Mouse (Mus musculus) megakaryocyte, embryonic 14.5 days (primary cell): ENCODE measurements at regions not wholly inside any gene's neighbourhood (a gene's known extent, or its start where the extent isn't known, plus 50 kb on each side); places are given as distances from the start of the nearest gene placed in this dataset.

Experiments
- H3K27me3 ChIP-seq: replicated peaks from 2 replicates; pipeline ENCODE3; 2012; ENCODE audit warnings: inconsistent platforms
- H3K36me3 ChIP-seq: replicated peaks from 2 replicates; pipeline ENCODE3; 2012; ENCODE audit warnings: low read length, inconsistent platforms, mixed read lengths
- H3K4me1 ChIP-seq: 2 replicates; pipeline ENCODE4 v1.6.1; 2012; ENCODE audit warnings: inconsistent platforms
- H3K4me3 ChIP-seq: replicated peaks from 2 replicates; pipeline ENCODE3; 2012; ENCODE audit warnings: moderate library complexity, mild to moderate bottlenecking, inconsistent platforms
- H3K9me3 ChIP-seq: 2 replicates; pipeline ENCODE4 v1.6.1; 2012; ENCODE audit warnings: inconsistent platforms
- FLI1 ChIP-seq: IDR thresholded peaks from 2 replicates; pipeline ENCODE4 v1.6.1; 2012; ENCODE audit warnings: low read length, inconsistent platforms, mixed read lengths
- GATA1 ChIP-seq: IDR thresholded peaks from 3 replicates; pipeline ENCODE4 v1.6.1; 2012; ENCODE audit warnings: mixed read lengths, low read length, inconsistent platforms, borderline replicate concordance

DNA sequence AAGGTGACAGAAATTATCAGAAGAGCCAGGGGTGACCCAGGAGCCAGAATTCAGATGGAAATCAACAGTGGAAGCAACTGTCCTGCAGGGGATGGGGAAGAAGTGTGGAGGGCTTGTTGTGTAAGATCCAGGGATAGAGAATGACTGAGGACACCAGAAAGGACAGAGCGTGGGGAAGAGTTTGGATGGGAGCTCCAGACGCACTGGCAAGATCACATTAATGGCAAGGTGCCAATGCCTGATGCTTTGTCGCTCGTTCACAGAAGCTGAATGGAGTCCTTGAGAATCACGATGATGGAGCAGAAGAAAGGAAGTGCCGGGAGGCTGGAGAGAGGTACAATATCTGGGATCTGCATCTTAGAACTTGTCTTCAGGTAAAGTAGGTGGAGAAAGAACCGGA is 519.0 kb upstream of the Fam160b2 start:
- H3K36me3 ChIP-seq: no peaks in the 10 kb centered on the region
- no peak overlapping the region for H3K4me3 ChIP-seq
- peaks cover 6% of the 10 kb centered on the region for H3K27me3 ChIP-seq
- H3K9me3 ChIP-seq: peaks cover 9% of the 10 kb centered on the region
- TF ChIP-seq GATA1: no peak
- no peak for TF ChIP-seq FLI1
- H3K4me1 ChIP-seq: peaks cover 9% of the 10 kb centered on the region

GRCm38 (mm10) chr14:71115798-71116432 is 516.3 kb upstream of the Fam160b2 start:
- TF ChIP-seq GATA1: no peak
- TF ChIP-seq FLI1: no peak
- no peaks in the 10 kb centered on the region for H3K36me3 ChIP-seq
- H3K9me3 ChIP-seq: peaks cover 7% of the 10 kb centered on the region
- peaks cover 23% of the 10 kb centered on the region for H3K4me1 ChIP-seq
- H3K4me3 ChIP-seq: no peak overlapping the region
- H3K27me3 ChIP-seq: peaks cover 6% of the 10 kb centered on the region

DNA sequence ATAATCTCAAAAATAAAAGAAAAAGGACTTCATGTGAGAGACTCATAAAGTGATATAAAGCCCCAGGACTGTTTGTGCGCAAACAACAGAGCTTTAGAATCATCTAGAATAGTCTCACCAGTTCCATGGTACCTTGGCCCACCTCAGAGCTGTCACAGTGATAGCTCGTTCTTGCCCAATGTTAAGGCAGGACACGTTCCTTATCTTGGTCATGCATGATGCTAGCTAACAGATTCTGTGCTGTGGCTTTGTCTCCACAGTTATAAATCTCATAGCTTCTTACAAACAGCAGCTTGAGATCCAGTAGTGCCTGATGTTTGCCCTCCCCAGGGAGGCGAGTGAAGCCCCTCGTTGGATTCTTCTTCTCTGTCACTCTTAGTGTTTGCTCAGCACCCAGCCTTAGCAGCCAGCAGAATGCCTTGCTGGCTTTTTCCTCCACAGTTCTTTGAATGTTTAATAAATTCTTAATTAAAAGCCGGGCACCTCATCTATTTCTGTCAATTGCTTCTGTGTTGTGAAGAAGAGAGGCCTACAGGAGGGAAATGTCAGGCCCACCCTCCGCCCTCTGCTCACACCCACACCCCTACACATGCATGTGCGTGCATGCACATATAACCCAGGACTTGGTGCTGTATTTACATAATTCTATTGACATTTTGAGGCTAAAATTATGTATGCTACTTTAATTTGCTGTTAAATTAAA is 515.6 kb upstream of the Fam160b2 start:
- Histone ChIP-seq H3K4me1 (peaks cover 23% of the 10 kb centered on the region), H3K36me3 (no peaks in the 10 kb centered on the region), H3K9me3 (peaks cover under 1% of the 10 kb centered on the region; the same call in 1 of the 2 replicates)

GRCm38 (mm10) chr14:71113198-71113597 is 513.6 kb upstream of the Fam160b2 start:
- peaks cover 23% of the 10 kb centered on the region for H3K4me1 ChIP-seq
- no peak overlapping the region for H3K4me3 ChIP-seq
- TF ChIP-seq FLI1 (no peak), GATA1 (no peak)

More for the DNA sequence above, 515.6 kb upstream of the Fam160b2 start:
- H3K27me3 ChIP-seq: peaks cover 3% of the 10 kb centered on the region
- TF ChIP-seq FLI1 (no peak), GATA1 (no peak)
- no peak overlapping the region for H3K4me3 ChIP-seq

GRCm38 (mm10) chr14:71104617-71105016 is 505.0 kb upstream of the Fam160b2 start:
- H3K4me3 ChIP-seq: no peak overlapping the region
- TF ChIP-seq FLI1 (no peak), GATA1 (no peak)
- peaks cover 21% of the 10 kb centered on the region for H3K4me1 ChIP-seq
- peaks cover 12% of the 10 kb centered on the region for H3K27me3 ChIP-seq
- H3K36me3 ChIP-seq: no peaks in the 10 kb centered on the region
- no peaks in the 10 kb centered on the region for H3K9me3 ChIP-seq

More at GRCm38 (mm10) chr14:71113198-71113597, 513.6 kb upstream of the Fam160b2 start:
- Histone ChIP-seq H3K36me3 (no peaks in the 10 kb centered on the region), H3K27me3 (no peaks in the 10 kb centered on the region), H3K9me3 (no peaks in the 10 kb centered on the region)

DNA sequence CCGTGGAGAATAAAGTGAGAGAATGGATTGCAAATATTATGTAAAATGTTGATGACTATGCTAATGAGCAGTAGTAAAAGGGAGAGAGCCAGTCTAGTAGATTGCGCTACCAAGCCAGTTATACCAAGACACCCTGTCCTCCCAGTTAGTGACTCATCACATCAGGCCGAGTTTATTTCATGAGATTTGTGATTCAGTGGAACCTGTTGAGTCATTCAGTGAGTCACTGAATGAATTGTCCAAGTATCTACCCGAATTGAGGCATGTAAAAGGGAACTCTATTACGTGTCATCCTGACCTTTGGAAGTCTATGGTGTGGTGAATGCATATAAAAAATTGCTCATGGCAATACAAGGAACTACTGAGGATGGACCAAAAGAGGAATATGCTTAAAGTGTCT is 504.3 kb upstream of the Fam160b2 start:
- TF ChIP-seq FLI1 (no peak), GATA1 (no peak)
- Histone ChIP-seq H3K36me3 (no peaks in the 10 kb centered on the region), H3K27me3 (peaks cover 12% of the 10 kb centered on the region), H3K4me1 (peaks cover 21% of the 10 kb centered on the region), H3K4me3 (no peak overlapping the region), H3K9me3 (no peaks in the 10 kb centered on the region)

GRCm38 (mm10) chr14:71095661-71096422 is 496.2 kb upstream of the Fam160b2 start:
- peaks cover 3% of the 10 kb centered on the region for H3K36me3 ChIP-seq
- no peak for TF ChIP-seq GATA1
- no peak for TF ChIP-seq FLI1
- peaks cover 8% of the 10 kb centered on the region for H3K27me3 ChIP-seq
- no peak overlapping the region for H3K4me3 ChIP-seq
- peaks cover 5% of the 10 kb centered on the region for H3K4me1 ChIP-seq
- H3K9me3 ChIP-seq: peaks cover 22% of the 10 kb centered on the region

DNA sequence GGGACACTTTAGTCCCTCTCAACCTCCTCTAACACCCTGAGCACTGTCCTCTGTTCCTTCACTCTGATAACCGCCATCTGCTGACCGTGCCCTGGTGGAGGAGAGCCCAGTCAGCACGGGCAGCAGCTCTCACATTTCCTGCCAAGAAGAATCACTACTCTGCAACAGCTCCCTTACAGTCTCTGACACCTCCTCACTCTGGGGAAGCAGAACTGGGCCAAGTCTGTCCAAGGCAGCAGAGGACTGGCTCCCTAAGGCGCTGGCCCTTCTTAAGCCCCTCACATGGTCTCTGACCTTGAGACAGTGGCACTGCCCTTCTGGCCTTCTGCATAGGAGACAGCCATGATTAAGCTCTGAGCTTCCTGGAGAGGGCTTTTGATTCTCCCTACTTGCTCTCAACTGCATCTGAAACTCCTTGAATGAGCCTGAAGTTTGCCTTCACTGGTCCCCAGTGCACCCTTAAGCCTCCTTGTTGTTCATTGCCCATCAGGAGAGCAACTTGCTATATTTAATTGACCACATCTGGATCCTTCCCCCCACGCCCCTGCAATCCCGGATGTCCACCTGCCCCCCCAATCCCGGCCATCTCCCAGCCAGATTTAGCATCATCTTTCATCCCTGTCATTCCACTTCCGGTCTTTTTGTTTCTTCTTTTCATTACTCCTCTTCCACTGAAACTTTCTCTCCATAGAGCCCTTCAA is 493.1 kb upstream of the Fam160b2 start:
- TF ChIP-seq GATA1 (no peak), FLI1 (no peak)
- peaks cover 22% of the 10 kb centered on the region for H3K9me3 ChIP-seq
- peaks cover 5% of the 10 kb centered on the region for H3K4me1 ChIP-seq

GRCm38 (mm10) chr14:71085721-71086120 is 486.1 kb upstream of the Fam160b2 start:
- peaks cover 14% of the 10 kb centered on the region for H3K4me1 ChIP-seq
- H3K4me3 ChIP-seq: no peak overlapping the region
- H3K9me3 ChIP-seq: no peaks in the 10 kb centered on the region
- H3K36me3 ChIP-seq: no peaks in the 10 kb centered on the region
- peaks cover 23% of the 10 kb centered on the region for H3K27me3 ChIP-seq
- TF ChIP-seq GATA1 (no peak), FLI1 (no peak)

More for the DNA sequence above, 493.1 kb upstream of the Fam160b2 start:
- Histone ChIP-seq H3K27me3 (peaks cover 11% of the 10 kb centered on the region), H3K4me3 (no peak overlapping the region), H3K36me3 (peaks cover 3% of the 10 kb centered on the region)

DNA sequence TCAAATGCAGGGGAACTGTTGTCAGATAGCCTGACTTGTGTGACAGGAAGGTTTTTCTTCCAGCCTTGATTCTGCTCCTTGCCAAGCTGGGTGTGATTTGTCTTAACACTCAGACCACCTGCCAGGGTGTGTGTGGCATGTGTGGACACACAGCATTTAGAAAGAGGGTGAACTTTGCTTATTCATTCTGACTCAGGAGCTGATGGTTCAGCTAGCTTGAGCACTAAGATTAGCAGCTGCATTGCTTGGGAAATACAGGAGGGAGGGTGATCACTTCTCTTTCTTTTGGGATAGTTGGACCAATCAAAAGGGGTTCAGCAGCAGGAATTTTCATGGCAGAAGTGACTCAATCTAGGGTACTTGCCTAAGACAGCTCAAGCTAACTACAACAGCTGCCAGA is 482.7 kb upstream of the Fam160b2 start:
- H3K4me1 ChIP-seq: peaks cover 14% of the 10 kb centered on the region
- peaks cover 16% of the 10 kb centered on the region for H3K27me3 ChIP-seq
- TF ChIP-seq FLI1: no peak
- no peak for TF ChIP-seq GATA1
- H3K36me3 ChIP-seq: no peaks in the 10 kb centered on the region
- no peak overlapping the region for H3K4me3 ChIP-seq
- no peaks in the 10 kb centered on the region for H3K9me3 ChIP-seq
